ENCODE assay signal across 14 mouse cellular contexts in the genomic region with DNA sequence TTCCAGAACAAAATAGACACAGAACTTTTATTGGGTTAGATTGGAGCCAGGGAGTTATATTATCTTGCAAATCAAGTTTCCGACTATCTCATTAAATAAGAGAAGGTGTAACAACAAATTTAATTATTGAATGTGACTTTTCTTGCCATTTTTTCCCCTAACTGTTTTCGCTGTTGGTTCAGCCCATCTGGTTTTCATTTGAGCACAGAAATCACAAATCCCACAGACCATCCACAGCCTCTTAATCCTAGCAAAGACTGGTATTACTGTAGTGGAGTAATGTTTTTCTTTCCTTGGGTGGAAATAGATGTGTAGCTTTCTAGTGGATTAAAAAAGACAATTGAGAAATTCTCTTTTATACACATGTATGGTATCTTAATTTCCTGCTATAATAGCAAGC. TPM values are rescaled to one million over a fixed set of nuclear protein-coding genes. Genes with fewer than 3 reads are reported as not detected.
A peak's percentile ranks its signal among the peaks of the same experiment; 100 is the strongest.
DNase-seq lines count a peak whose midpoint lies in the region; TF ChIP-seq lines count a peak whose summit lies in the region.
"Had no signal": no experiment of that assay in that cellular context is flagged by ENCODE, and none has a peak within 500 bp of the region (broad histone marks: within the 10 kb centered on the region; RNA-seq: fewer than 3 reads in every experiment).

No protein-coding gene starts in this region.

- TF ChIP-seq POLR2A in brain, embryonic 14.5 days (IDR thresholded peaks at IDR 0.05; ENCODE audit: borderline replicate concordance, extremely low read depth, insufficient read depth, insufficient read length, poor library complexity, severe bottlenecking) = no peak

- DNase-seq in embryo, embryonic 10.5 days (ENCODE audit: low spot score) = peak; percentile 53
- DNase-seq in embryo, embryonic 10 days (ENCODE audit: low spot score) = no peak
- DNase-seq in heart, adult 11 months = peak; percentile 1
- no peak for DNase-seq in heart, postnatal 36 days
- DNase-seq in brain, embryonic 14.5 days (ENCODE audit: low read depth) = peak; percentile 29
- no peak for DNase-seq in spleen, postnatal 14 days (ENCODE audit: low spot score in 2 of 2)
- DNase-seq: adrenal gland, adult 8-10 months; adrenal gland, postnatal 25 days; cerebellum, adult 18-20 months; cerebellum, adult 9-10 months; cerebellum, postnatal 14 days; gastrocnemius, postnatal 10 days; gastrocnemius, postnatal 36 days; kidney, adult 11 months had no signal

- TF ChIP-seq CTCF in brain, embryonic 14.5 days (IDR thresholded peaks at IDR 0.05; ENCODE audit: borderline replicate concordance, extremely low read depth, insufficient read depth, insufficient read length) = no peak

- intact Hi-C loops in heart, postnatal 36 days (cut with DNase I) = no loop called here

RNA-seq across cellular contexts. Expression of gene Foxn3, which starts 40.0 kb away (rescaled TPM):
- total RNA-seq in heart, postnatal 36 days (2021) = 100 to 1,000 TPM; 120 to 133 TPM
- polyA plus RNA-seq in brain, embryonic 14.5 days (2012; rRNA removed) = 28.0 and 35.7 TPM in 2 replicates

Comparison
In these comparisons a context has a peak if more than half of its experiments do, and no peak if none do; other contexts are left out.
1. DNase-seq: peak in embryo, embryonic 10.5 days (single experiment), heart, adult 11 months (single experiment) and brain, embryonic 14.5 days (single experiment); none in embryo, embryonic 10 days (single experiment), heart, postnatal 36 days (0 of 2) and spleen, postnatal 14 days (0 of 2).